Mouse (Mus musculus): ENCODE results near the gene Glrx5. TPM values are rescaled to one million over a fixed set of nuclear protein-coding genes. Genes with fewer than 3 reads are reported as not detected.

The Glrx5 gene
- polyA plus RNA-seq, 1 experiment from 2014 or later: 150 TPM

GRCm38 (mm10) chr12:105002340-105003132 is 30.0 kb upstream of the Glrx5 start:
- Histone ChIP-seq H3K9ac (ENCODE audit: low read length) (no peak overlapping the region), H3K4me1 (ENCODE audit: control insufficient read depth, insufficient read depth, low read length) (peaks cover 11% of the 10 kb centered on the region), H3K36me3 (ENCODE audit: control insufficient read depth, insufficient read depth, low read length) (no peaks in the 10 kb centered on the region), H3K27ac (ENCODE audit: low read length) (no peak overlapping the region), H3K4me3 (replicated peaks; ENCODE audit: low read length) (no peak overlapping the region), H3K9me3 (replicated peaks; ENCODE audit: control insufficient read depth, low read length) (no peaks in the 10 kb centered on the region), H3K27me3 (ENCODE audit: control insufficient read depth, insufficient read depth, low read length) (peaks cover 1% of the 10 kb centered on the region; the same call in 1 of the 2 replicates), H3K4me2 (ENCODE audit: low read depth, low read length) (no peak overlapping the region)
- WGBS: 74% methylated on average over 10 of the region's 10 CpGs
- ATAC-seq (ENCODE audit: insufficient read depth, low FRiP score): no peak

GRCm38 (mm10) chr12:105003158-105003557 is 29.3 kb upstream of the Glrx5 start:
- Histone ChIP-seq H3K27ac (ENCODE audit: low read length) (no peak overlapping the region), H3K9ac (ENCODE audit: low read length) (no peak overlapping the region), H3K36me3 (ENCODE audit: control insufficient read depth, insufficient read depth, low read length) (no peaks in the 10 kb centered on the region), H3K27me3 (ENCODE audit: control insufficient read depth, insufficient read depth, low read length) (peaks cover 7% of the 10 kb centered on the region; the same call in 1 of the 2 replicates), H3K4me3 (replicated peaks; ENCODE audit: low read length) (no peak overlapping the region), H3K4me1 (ENCODE audit: control insufficient read depth, insufficient read depth, low read length) (peaks cover 12% of the 10 kb centered on the region), H3K9me3 (replicated peaks; ENCODE audit: control insufficient read depth, low read length) (no peaks in the 10 kb centered on the region), H3K4me2 (ENCODE audit: low read depth, low read length) (no peak overlapping the region; the same call in 1 of the 2 replicates)
- no peak for ATAC-seq (ENCODE audit: insufficient read depth, low FRiP score)
- WGBS: 47% methylated on average over 9 of the region's 9 CpGs

GRCm38 (mm10) chr12:105003715-105004114 is 28.8 kb upstream of the Glrx5 start:
- Histone ChIP-seq H3K27me3 (ENCODE audit: control insufficient read depth, insufficient read depth, low read length) (peaks cover 13% of the 10 kb centered on the region; the same call in 1 of the 2 replicates), H3K9ac (ENCODE audit: low read length) (no peak overlapping the region), H3K9me3 (replicated peaks; ENCODE audit: control insufficient read depth, low read length) (no peaks in the 10 kb centered on the region), H3K4me1 (ENCODE audit: control insufficient read depth, insufficient read depth, low read length) (peaks cover 17% of the 10 kb centered on the region), H3K4me2 (ENCODE audit: low read depth, low read length) (no peak overlapping the region; the same call in 1 of the 2 replicates), H3K4me3 (replicated peaks; ENCODE audit: low read length) (no peak overlapping the region), H3K27ac (ENCODE audit: low read length) (no peak overlapping the region), H3K36me3 (ENCODE audit: control insufficient read depth, insufficient read depth, low read length) (no peaks in the 10 kb centered on the region)
- WGBS: 56% methylated on average over 3 of the region's 3 CpGs
- no peak for ATAC-seq (ENCODE audit: insufficient read depth, low FRiP score)

GRCm38 (mm10) chr12:105004956-105005714 is 27.4 kb upstream of the Glrx5 start:
- Histone ChIP-seq H3K36me3 (ENCODE audit: control insufficient read depth, insufficient read depth, low read length) (no peaks in the 10 kb centered on the region), H3K27ac (ENCODE audit: low read length) (peak overlapping the region; percentile 73), H3K4me3 (replicated peaks; ENCODE audit: low read length) (no peak overlapping the region), H3K27me3 (ENCODE audit: control insufficient read depth, insufficient read depth, low read length) (peaks cover 14% of the 10 kb centered on the region), H3K9ac (ENCODE audit: low read length) (no peak overlapping the region), H3K9me3 (replicated peaks; ENCODE audit: control insufficient read depth, low read length) (no peaks in the 10 kb centered on the region), H3K4me1 (ENCODE audit: control insufficient read depth, insufficient read depth, low read length) (peaks cover 23% of the 10 kb centered on the region), H3K4me2 (ENCODE audit: low read depth, low read length) (no peak overlapping the region)
- no peak for ATAC-seq (ENCODE audit: insufficient read depth, low FRiP score)
- 69% methylated on average over 22 of the region's 22 CpGs for WGBS

- WGBS: 44% methylated on average over 2 of the region's 2 CpGs
- Histone ChIP-seq H3K9ac (ENCODE audit: low read length) (no peak overlapping the region), H3K27ac (ENCODE audit: low read length) (peak overlapping the region; percentile 73), H3K4me2 (ENCODE audit: low read depth, low read length) (no peak overlapping the region), H3K4me3 (replicated peaks; ENCODE audit: low read length) (no peak overlapping the region), H3K36me3 (ENCODE audit: control insufficient read depth, insufficient read depth, low read length) (no peaks in the 10 kb centered on the region), H3K4me1 (ENCODE audit: control insufficient read depth, insufficient read depth, low read length) (peaks cover 26% of the 10 kb centered on the region), H3K9me3 (replicated peaks; ENCODE audit: control insufficient read depth, low read length) (no peaks in the 10 kb centered on the region), H3K27me3 (ENCODE audit: control insufficient read depth, insufficient read depth, low read length) (peaks cover 18% of the 10 kb centered on the region)
- ATAC-seq (ENCODE audit: insufficient read depth, low FRiP score): no peak
Observed at GRCm38 (mm10) chr12:105005715-105005972, 26.8 kb upstream of the Glrx5 start.

- Histone ChIP-seq H3K27me3 (ENCODE audit: control insufficient read depth, insufficient read depth, low read length) (peaks cover 18% of the 10 kb centered on the region), H3K27ac (ENCODE audit: low read length) (no peak overlapping the region), H3K4me2 (ENCODE audit: low read depth, low read length) (peak overlapping the region; percentile 75), H3K36me3 (ENCODE audit: control insufficient read depth, insufficient read depth, low read length) (no peaks in the 10 kb centered on the region), H3K4me1 (ENCODE audit: control insufficient read depth, insufficient read depth, low read length) (peaks cover 28% of the 10 kb centered on the region), H3K4me3 (replicated peaks; ENCODE audit: low read length) (peak overlapping the region; percentile 72; the same call in 1 of the 2 replicates), H3K9me3 (replicated peaks; ENCODE audit: control insufficient read depth, low read length) (no peaks in the 10 kb centered on the region), H3K9ac (ENCODE audit: low read length) (peak overlapping the region; percentile 81)
- 71% methylated on average over 2 of the region's 2 CpGs for WGBS
- no peak for ATAC-seq (ENCODE audit: insufficient read depth, low FRiP score)
Observed at GRCm38 (mm10) chr12:105008150-105008549, 24.3 kb upstream of the Glrx5 start.

GRCm38 (mm10) chr12:105008752-105009178 is 23.7 kb upstream of the Glrx5 start:
- H3K27me3 ChIP-seq (ENCODE audit: control insufficient read depth, insufficient read depth, low read length): peaks cover 18% of the 10 kb centered on the region
- peaks cover 22% of the 10 kb centered on the region for H3K4me1 ChIP-seq (ENCODE audit: control insufficient read depth, insufficient read depth, low read length)
- H3K27ac ChIP-seq (ENCODE audit: low read length): no peak overlapping the region
- H3K4me3 ChIP-seq (replicated peaks; ENCODE audit: low read length): peak overlapping the region; percentile 72
- peak overlapping the region; percentile 81 for H3K9ac ChIP-seq (ENCODE audit: low read length)
- peak; percentile 31; the same call in 1 of the 2 replicates for ATAC-seq (ENCODE audit: insufficient read depth, low FRiP score)
- WGBS: 2% methylated on average over 13 of the region's 13 CpGs
- H3K4me2 ChIP-seq (ENCODE audit: low read depth, low read length): peak overlapping the region; percentile 75
- no peaks in the 10 kb centered on the region for H3K36me3 ChIP-seq (ENCODE audit: control insufficient read depth, insufficient read depth, low read length)
- no peaks in the 10 kb centered on the region for H3K9me3 ChIP-seq (replicated peaks; ENCODE audit: control insufficient read depth, low read length)

GRCm38 (mm10) chr12:105009370-105010212 is 22.9 kb upstream of the Glrx5 start, which contains the start of gene Syne3:
Gene Syne3 (minus strand): TSS chr12:105009809.
- no peaks in the 10 kb centered on the region for H3K36me3 ChIP-seq (ENCODE audit: control insufficient read depth, insufficient read depth, low read length)
- peak within 1 kb of the TSS; percentile 81 for H3K9ac ChIP-seq (ENCODE audit: low read length)
- peak within 1 kb of the TSS; percentile 75 for H3K4me2 ChIP-seq (ENCODE audit: low read depth, low read length)
- H3K9me3 ChIP-seq (replicated peaks; ENCODE audit: control insufficient read depth, low read length): no peaks in the 10 kb centered on the region
- peaks cover 18% of the 10 kb centered on the region for H3K27me3 ChIP-seq (ENCODE audit: control insufficient read depth, insufficient read depth, low read length)
- peak within 1 kb of the TSS; percentile 72 for H3K4me3 ChIP-seq (replicated peaks; ENCODE audit: low read length)
- peak within 1 kb of the TSS; percentile 25; the same call in 1 of the 2 replicates for H3K27ac ChIP-seq (ENCODE audit: low read length)
- WGBS: under 1% methylated on average over 57 of the region's 66 CpGs
- peak; percentile 83 for ATAC-seq (ENCODE audit: insufficient read depth, low FRiP score)
- H3K4me1 ChIP-seq (ENCODE audit: control insufficient read depth, insufficient read depth, low read length): peaks cover 22% of the 10 kb centered on the region
